Mouse (Mus musculus): ENCODE measurements around the gene 2200002J24Rik. TPM values are rescaled to one million over a fixed set of nuclear protein-coding genes. Genes with fewer than 3 reads are reported as not detected.
"Not testable (repeated sequence)": the region's sequence is repeated elsewhere in the genome, so short reads cannot be mapped to it uniquely, and the experiment has no call there.

The 2200002J24Rik gene
- polyA plus RNA-seq, 1 experiment from 2014 or later, result 0.58 TPM

DNA sequence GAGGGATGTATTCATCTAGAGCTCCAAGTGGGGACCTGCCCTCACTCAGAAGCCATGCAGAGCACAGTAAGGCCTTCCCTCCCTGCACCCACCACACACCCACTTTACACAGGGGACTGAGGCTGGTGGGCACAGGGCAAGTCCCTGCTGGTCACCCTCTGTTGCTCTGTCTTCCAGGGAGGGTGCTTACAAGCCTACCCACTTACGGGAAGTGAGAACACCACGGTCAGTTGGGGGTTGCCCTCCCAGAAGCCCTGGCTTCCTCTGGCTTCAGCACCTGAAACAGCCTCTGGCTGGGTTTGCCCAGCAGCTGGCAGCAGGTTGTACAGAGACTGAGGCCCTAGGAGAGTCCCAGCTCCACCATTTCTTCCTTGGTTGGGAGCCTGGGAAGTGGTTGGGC, 43.8 kb downstream of the 2200002J24Rik start:
- H3K4me3 ChIP-seq (ENCODE audit: low read depth, low read length); DNase-seq (ENCODE audit: low spot score); H3K4me1 ChIP-seq (ENCODE audit: control insufficient read depth, insufficient read depth, low read length); H3K9me3 ChIP-seq (ENCODE audit: control insufficient read depth, low read length); ATAC-seq (ENCODE audit: insufficient read depth, low FRiP score, low TSS enrichment); H3K27ac ChIP-seq (ENCODE audit: low read depth, low read length); H3K9ac ChIP-seq (ENCODE audit: low read length); H3K36me3 ChIP-seq (ENCODE audit: control insufficient read depth, insufficient read depth, low read length); H3K4me2 ChIP-seq (ENCODE audit: low read depth); H3K27me3 ChIP-seq (ENCODE audit: control insufficient read depth, insufficient read depth, low read length): not testable (repeated sequence)
- WGBS, result 86% methylated on average over 2 of the region's 2 CpGs

- ATAC-seq (ENCODE audit: insufficient read depth, low FRiP score, low TSS enrichment), result not testable (repeated sequence)
Observed at GRCm38 (mm10) chr7:30743617-30744016, 44.9 kb downstream of the 2200002J24Rik start, which contains the start of gene Gapdhs. TSS of gene Gapdhs (minus strand) at chr7:30743681.

DNA sequence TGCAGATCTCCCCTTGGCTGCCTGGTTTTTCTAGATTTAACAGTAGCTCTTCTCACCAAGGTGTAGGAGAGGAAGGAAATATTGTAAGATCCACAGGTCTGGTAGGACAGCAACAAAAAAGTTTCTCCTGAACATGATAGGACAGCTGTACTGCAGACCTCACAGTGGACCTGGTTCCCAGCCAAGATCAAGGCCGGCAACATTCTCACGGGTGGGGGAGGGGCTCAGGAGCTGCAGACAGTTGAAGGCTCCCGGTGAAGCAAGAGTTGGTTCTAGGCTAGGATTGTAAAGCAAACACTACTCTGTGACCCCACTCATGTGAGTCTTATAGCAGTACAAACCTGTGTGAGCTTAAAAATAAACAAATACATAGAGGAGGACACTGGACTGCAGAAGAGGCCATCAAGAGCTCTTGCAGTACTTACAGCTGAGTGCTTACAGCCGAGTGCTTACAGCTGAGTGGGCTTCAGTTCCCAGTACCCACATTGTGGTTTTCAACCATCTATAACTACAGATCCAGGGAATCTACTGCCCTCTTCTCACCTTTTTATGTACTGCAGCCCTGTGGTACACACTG, 45.4 kb downstream of the 2200002J24Rik start:
- ATAC-seq (ENCODE audit: insufficient read depth, low FRiP score, low TSS enrichment), result no peak
- WGBS, result 53% methylated on average over 4 of the region's 4 CpGs
- Histone ChIP-seq H3K27ac (ENCODE audit: low read depth, low read length) (no peak overlapping the region), H3K27me3 (ENCODE audit: control insufficient read depth, insufficient read depth, low read length) (no peaks in the 10 kb centered on the region), H3K4me3 (ENCODE audit: low read depth, low read length) (no peak overlapping the region), H3K9me3 (ENCODE audit: control insufficient read depth, low read length) (no peaks in the 10 kb centered on the region), H3K4me1 (ENCODE audit: control insufficient read depth, insufficient read depth, low read length) (no peaks in the 10 kb centered on the region), H3K36me3 (ENCODE audit: control insufficient read depth, insufficient read depth, low read length) (no peaks in the 10 kb centered on the region), H3K4me2 (ENCODE audit: low read depth) (no peak overlapping the region), H3K9ac (ENCODE audit: low read length) (no peak overlapping the region)
- DNase-seq (ENCODE audit: low spot score), result no peak

More at GRCm38 (mm10) chr7:30743617-30744016, 44.9 kb downstream of the 2200002J24Rik start, which contains the start of gene Gapdhs:
- H3K27me3 ChIP-seq (ENCODE audit: control insufficient read depth, insufficient read depth, low read length); H3K9ac ChIP-seq (ENCODE audit: low read length); DNase-seq (ENCODE audit: low spot score); H3K36me3 ChIP-seq (ENCODE audit: control insufficient read depth, insufficient read depth, low read length); H3K4me1 ChIP-seq (ENCODE audit: control insufficient read depth, insufficient read depth, low read length); H3K27ac ChIP-seq (ENCODE audit: low read depth, low read length); H3K9me3 ChIP-seq (ENCODE audit: control insufficient read depth, low read length); H3K4me2 ChIP-seq (ENCODE audit: low read depth); H3K4me3 ChIP-seq (ENCODE audit: low read depth, low read length): not testable (repeated sequence)
- WGBS, result 71% methylated on average over 1 of the region's 4 CpGs

DNA sequence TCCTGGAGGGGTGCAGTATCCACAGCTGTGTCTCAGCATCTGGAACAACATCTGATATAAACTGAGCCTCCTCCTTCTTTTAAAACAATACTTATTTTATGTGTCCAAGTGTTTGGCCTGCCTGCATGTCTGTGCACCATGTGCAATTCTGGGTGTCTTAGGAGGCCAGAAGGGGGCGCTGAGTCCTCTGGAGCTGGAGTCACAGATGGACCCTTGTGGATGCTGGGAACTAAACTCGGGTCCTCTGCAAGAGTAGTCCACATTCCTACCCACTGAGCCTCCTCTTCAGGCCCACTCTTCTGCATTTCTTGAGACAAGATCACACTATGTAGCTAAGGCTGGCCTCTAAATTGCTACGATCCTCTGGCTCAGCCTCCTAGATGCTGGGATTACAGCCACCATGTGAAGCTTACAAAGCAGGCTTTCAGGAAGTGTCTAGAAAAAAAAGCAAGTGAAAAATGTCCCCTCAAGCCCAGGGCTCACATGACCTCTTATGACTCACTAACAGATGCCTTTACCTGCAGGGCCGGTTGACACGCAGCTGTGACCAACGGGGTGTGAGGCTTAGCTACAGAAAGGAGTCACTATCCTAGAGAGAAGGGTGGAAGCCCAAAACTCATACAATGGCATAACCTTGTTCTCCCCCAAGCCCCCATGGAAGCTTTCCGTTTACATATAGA, 48.9 kb downstream of the 2200002J24Rik start:
- H3K4me1 ChIP-seq (ENCODE audit: control insufficient read depth, insufficient read depth, low read length), result no peaks in the 10 kb centered on the region
- DNase-seq (ENCODE audit: low spot score) (no peak), ATAC-seq (ENCODE audit: insufficient read depth, low FRiP score, low TSS enrichment) (no peak)
- H3K9me3 ChIP-seq (ENCODE audit: control insufficient read depth, low read length), result no peaks in the 10 kb centered on the region
- H3K4me3 ChIP-seq (ENCODE audit: low read depth, low read length), result no peak overlapping the region
- no peak overlapping the region for H3K27ac ChIP-seq (ENCODE audit: low read depth, low read length)
- H3K4me2 ChIP-seq (ENCODE audit: low read depth), result no peak overlapping the region
- no peaks in the 10 kb centered on the region for H3K27me3 ChIP-seq (ENCODE audit: control insufficient read depth, insufficient read depth, low read length)
- no peaks in the 10 kb centered on the region for H3K36me3 ChIP-seq (ENCODE audit: control insufficient read depth, insufficient read depth, low read length)
- no peak overlapping the region for H3K9ac ChIP-seq (ENCODE audit: low read length)
- 84% methylated on average over 7 of the region's 7 CpGs for WGBS

Other genes starting within 250 kb of the 2200002J24Rik start
- gene Kirrel2, start 241.2 kb upstream of the 2200002J24Rik start, polyA plus RNA-seq (2014; fragmentation: Nextera tagmentation; extraction: Ambion mirVana), result 19.0 and 19.6 TPM in 2 replicates
- 1.8 and 3.4 TPM in 2 replicates for gene Nphs1, start 240.6 kb upstream of the 2200002J24Rik start, polyA plus RNA-seq (2014; fragmentation: Nextera tagmentation; extraction: Ambion mirVana)
- gene Prodh2, start 205.3 kb upstream of the 2200002J24Rik start, polyA plus RNA-seq (2014; fragmentation: Nextera tagmentation; extraction: Ambion mirVana), result not detected in 2 replicates
- gene Arhgap33, start 163.9 kb upstream of the 2200002J24Rik start, polyA plus RNA-seq (2014; fragmentation: Nextera tagmentation; extraction: Ambion mirVana), result 48.8 and 51.1 TPM in 2 replicates
- gene Hspb6, start 146.7 kb upstream of the 2200002J24Rik start, polyA plus RNA-seq (2014; fragmentation: Nextera tagmentation; extraction: Ambion mirVana), result 3.7 and 4.4 TPM in 2 replicates
- 8.6 and 12.1 TPM in 2 replicates for gene Proser3, start 146.6 kb upstream of the 2200002J24Rik start, polyA plus RNA-seq (2014; fragmentation: Nextera tagmentation; extraction: Ambion mirVana)
- gene Lin37, start 139.1 kb upstream of the 2200002J24Rik start, polyA plus RNA-seq (2014; fragmentation: Nextera tagmentation; extraction: Ambion mirVana), result 46.2 and 47.0 TPM in 2 replicates
- 90.6 and 95.5 TPM in 2 replicates for gene U2af1l4, start 135.6 kb upstream of the 2200002J24Rik start, polyA plus RNA-seq (2014; fragmentation: Nextera tagmentation; extraction: Ambion mirVana)
- gene Gm49396, start 135.6 kb upstream of the 2200002J24Rik start, polyA plus RNA-seq (2014; fragmentation: Nextera tagmentation; extraction: Ambion mirVana), result 7.3 and 7.6 TPM in 2 replicates
- gene Psenen, start 135.3 kb upstream of the 2200002J24Rik start, polyA plus RNA-seq (2014; fragmentation: Nextera tagmentation; extraction: Ambion mirVana), result 97.8 and 106 TPM in 2 replicates
- 1.3 and 3.6 TPM in 2 replicates for gene Igflr1, start 133.5 kb upstream of the 2200002J24Rik start, polyA plus RNA-seq (2014; fragmentation: Nextera tagmentation; extraction: Ambion mirVana)
- gene Kmt2b, start 110.2 kb upstream of the 2200002J24Rik start, polyA plus RNA-seq (2014; fragmentation: Nextera tagmentation; extraction: Ambion mirVana), result 11.5 and 11.9 TPM in 2 replicates
- gene Zbtb32, start 100.0 kb upstream of the 2200002J24Rik start, polyA plus RNA-seq (2014; fragmentation: Nextera tagmentation; extraction: Ambion mirVana), result 0.18 TPM in 1 of 2 replicates, not detected in the other
- 4.8 TPM in 2 replicates for gene Upk1a, start 86.1 kb upstream of the 2200002J24Rik start, polyA plus RNA-seq (2014; fragmentation: Nextera tagmentation; extraction: Ambion mirVana)
- gene Cox6b1, start 72.8 kb upstream of the 2200002J24Rik start, polyA plus RNA-seq (2014; fragmentation: Nextera tagmentation; extraction: Ambion mirVana), result 786 and 833 TPM in 2 replicates
- not detected in 2 replicates for gene Etv2, start 63.1 kb upstream of the 2200002J24Rik start, polyA plus RNA-seq (2014; fragmentation: Nextera tagmentation; extraction: Ambion mirVana)
- 133 and 134 TPM in 2 replicates for gene Rbm42, start 48.6 kb upstream of the 2200002J24Rik start, polyA plus RNA-seq (2014; fragmentation: Nextera tagmentation; extraction: Ambion mirVana)
- gene Haus5, start 33.9 kb upstream of the 2200002J24Rik start, polyA plus RNA-seq (2014; fragmentation: Nextera tagmentation; extraction: Ambion mirVana), result 49.4 and 57.7 TPM in 2 replicates
- gene Pmis2, start 27.3 kb upstream of the 2200002J24Rik start, polyA plus RNA-seq (2014; fragmentation: Nextera tagmentation; extraction: Ambion mirVana), result not detected in 2 replicates
- 0.81 and 0.84 TPM in 2 replicates for gene Atp4a, start 13.3 kb downstream of the 2200002J24Rik start, polyA plus RNA-seq (2014; fragmentation: Nextera tagmentation; extraction: Ambion mirVana)
- 167 and 172 TPM in 2 replicates for gene Tmem147, start 30.6 kb downstream of the 2200002J24Rik start, polyA plus RNA-seq (2014; fragmentation: Nextera tagmentation; extraction: Ambion mirVana)
- gene Gapdhs, start 44.8 kb downstream of the 2200002J24Rik start, polyA plus RNA-seq (2014; fragmentation: Nextera tagmentation; extraction: Ambion mirVana), result 0.27 and 0.88 TPM in 2 replicates
- gene Sbsn, start 52.5 kb downstream of the 2200002J24Rik start, polyA plus RNA-seq (2014; fragmentation: Nextera tagmentation; extraction: Ambion mirVana), result 0.09 and 0.74 TPM in 2 replicates
- not detected in 2 replicates for gene Dmkn, start 64.8 kb downstream of the 2200002J24Rik start, polyA plus RNA-seq (2014; fragmentation: Nextera tagmentation; extraction: Ambion mirVana)
- gene Krtdap, start 89.0 kb downstream of the 2200002J24Rik start, polyA plus RNA-seq (2014; fragmentation: Nextera tagmentation; extraction: Ambion mirVana), result not detected in 2 replicates
- gene Ffar2, start 124.8 kb downstream of the 2200002J24Rik start, polyA plus RNA-seq (2014; fragmentation: Nextera tagmentation; extraction: Ambion mirVana), result not detected in 2 replicates
- gene Ffar3, start 157.3 kb downstream of the 2200002J24Rik start, polyA plus RNA-seq (2014; fragmentation: Nextera tagmentation; extraction: Ambion mirVana), result not detected in 2 replicates
- gene Ffar1, start 162.6 kb downstream of the 2200002J24Rik start, polyA plus RNA-seq (2014; fragmentation: Nextera tagmentation; extraction: Ambion mirVana), result 0.05 TPM in 1 of 2 replicates, not detected in the other
- gene Cd22, start 181.4 kb downstream of the 2200002J24Rik start, polyA plus RNA-seq (2014; fragmentation: Nextera tagmentation; extraction: Ambion mirVana), result 0.05 TPM in 1 of 2 replicates, not detected in the other
- gene Mag, start 215.9 kb downstream of the 2200002J24Rik start, polyA plus RNA-seq (2014; fragmentation: Nextera tagmentation; extraction: Ambion mirVana), result 0.16 and 0.41 TPM in 2 replicates
- not detected in 2 replicates for gene Hamp2, start 225.8 kb downstream of the 2200002J24Rik start, polyA plus RNA-seq (2014; fragmentation: Nextera tagmentation; extraction: Ambion mirVana)
- gene Hamp, start 245.1 kb downstream of the 2200002J24Rik start, polyA plus RNA-seq (2014; fragmentation: Nextera tagmentation; extraction: Ambion mirVana), result not detected in 2 replicates